Mouse (Mus musculus): ENCODE data around the gene Fam204a.

Fam204a gene

GRCm38 (mm10) chr19:60159827-60160226 lies 66.7 kb downstream of the Fam204a start:
- DNase-seq: no peak

GRCm38 (mm10) chr19:60155266-60155665 lies 71.2 kb downstream of the Fam204a start:
- no peak for DNase-seq

- DNase-seq: no peak
Measured at GRCm38 (mm10) chr19:60153096-60153495, 73.4 kb downstream of the Fam204a start.

GRCm38 (mm10) chr19:60150056-60150455 lies 76.4 kb downstream of the Fam204a start:
- DNase-seq: no peak

GRCm38 (mm10) chr19:60149078-60149960 lies 77.2 kb downstream of the Fam204a start:
- no peak for DNase-seq
